Mouse (Mus musculus): ENCODE data around the gene Elmo1. TPM values are rescaled to one million over a fixed set of nuclear protein-coding genes. Genes with fewer than 3 reads are reported as not detected.

The Elmo1 gene
- total and polyA plus RNA-seq, 3 experiments: 5.2 to 7.6 TPM; not detected in 1

DNA sequence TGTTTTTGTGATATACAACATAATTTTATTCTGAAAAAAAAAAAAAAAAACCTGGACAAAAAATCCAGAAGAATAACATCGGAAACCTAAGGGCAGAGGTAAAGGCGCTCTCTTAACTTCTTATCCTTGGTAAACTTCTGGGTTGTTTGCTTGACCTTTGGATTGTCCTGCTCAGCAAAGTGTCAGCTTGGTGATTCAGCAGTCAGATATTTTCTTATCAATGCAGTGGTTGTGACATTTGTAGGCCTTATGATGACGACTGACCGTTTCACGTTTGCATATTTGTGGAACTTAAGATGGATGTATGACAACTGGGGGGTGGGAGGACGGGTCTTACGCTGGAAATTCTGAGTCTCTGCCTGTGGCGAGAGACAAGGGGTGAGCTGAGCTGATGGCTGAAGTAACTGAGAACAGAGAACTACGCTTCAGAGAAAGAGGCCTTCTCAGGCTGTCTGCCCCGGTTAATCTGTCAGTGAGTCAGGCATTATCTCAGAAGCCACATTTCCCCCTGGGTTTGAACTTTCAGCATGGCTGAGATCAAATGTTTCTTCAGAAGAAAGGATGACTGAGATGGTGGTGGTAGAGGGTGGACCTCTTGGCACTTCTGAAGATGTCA is 73.1 kb downstream of the Elmo1 start:
- no peak for DNase-seq (ENCODE audit: low read depth, low spot score)
- Histone ChIP-seq H3K27ac (ENCODE audit: control insufficient read depth, low read depth, low read length) (no peak overlapping the region), H3K4me3 (ENCODE audit: control insufficient read depth in 1 of 2, insufficient read depth in 1 of 2, low read depth in 2 of 2, low read length in 2 of 2) (no peak overlapping the region), H3K27me3 (ENCODE audit: control insufficient read depth in 1 of 2, insufficient read depth in 2 of 2, low read length in 2 of 2) (no peaks in the 10 kb centered on the region), H3K79me2 (ENCODE audit: control insufficient read depth, insufficient read depth, low read length, poor library complexity) (no peaks in the 10 kb centered on the region), H3K9me3 (replicated peaks; ENCODE audit: insufficient read depth, low read length) (no peaks in the 10 kb centered on the region), H3K36me3 (ENCODE audit: control insufficient read depth in 1 of 2, insufficient read depth in 2 of 2, low read length in 2 of 2) (no peaks in the 10 kb centered on the region), H3K9ac (ENCODE audit: control insufficient read depth, low read depth, low read length, poor library complexity, severe bottlenecking) (no peak overlapping the region), H3K4me1 (ENCODE audit: control insufficient read depth in 1 of 2, insufficient read depth in 2 of 2, low read length in 2 of 2) (no peaks in the 10 kb centered on the region)
- TF ChIP-seq MAFK (IDR thresholded peaks at IDR 0.05; ENCODE audit: borderline replicate concordance, low read depth, low read length) (no peak), MEF2A (IDR thresholded peaks at IDR 0.05; ENCODE audit: extremely low read depth, insufficient replicate concordance, low read depth, low read length, poor library complexity, severe bottlenecking) (no peak), ELF1 (IDR thresholded peaks at IDR 0.05; ENCODE audit: low read depth, low read length) (no peak), MXI1 (IDR thresholded peaks at IDR 0.05; ENCODE audit: low read depth, low read length) (no peak), ZMIZ1 (IDR thresholded peaks at IDR 0.05; ENCODE audit: low read depth, low read length) (no peak), ZC3H11A (IDR thresholded peaks at IDR 0.05; ENCODE audit: low read depth, low read length) (no peak), JUND (IDR thresholded peaks at IDR 0.05; ENCODE audit: low read depth, low read length) (no peak)

DNA sequence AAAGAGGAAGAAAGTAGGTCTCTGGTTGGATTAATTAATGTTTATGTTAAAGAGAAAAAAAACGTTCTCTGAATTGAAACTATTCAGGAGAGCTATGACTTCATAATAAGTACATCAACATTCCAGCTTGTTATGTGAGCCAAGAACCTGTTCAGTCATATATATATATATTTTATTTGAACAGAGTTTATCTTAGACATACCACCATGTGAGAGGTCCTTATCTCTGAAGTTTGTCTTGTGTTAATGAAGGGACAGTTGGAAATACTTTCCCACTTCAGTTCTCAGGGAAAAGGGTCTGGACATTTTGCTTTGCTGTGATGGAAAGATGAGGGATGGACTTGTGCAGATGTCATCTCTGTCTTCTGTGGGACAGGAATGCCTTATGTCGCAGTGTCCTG is 74.4 kb downstream of the Elmo1 start:
- Histone ChIP-seq H3K79me2 (ENCODE audit: control insufficient read depth, insufficient read depth, low read length, poor library complexity) (no peaks in the 10 kb centered on the region), H3K27ac (ENCODE audit: control insufficient read depth, low read depth, low read length) (no peak overlapping the region), H3K4me3 (ENCODE audit: control insufficient read depth in 1 of 2, insufficient read depth in 1 of 2, low read depth in 2 of 2, low read length in 2 of 2) (no peak overlapping the region), H3K4me1 (ENCODE audit: control insufficient read depth in 1 of 2, insufficient read depth in 2 of 2, low read length in 2 of 2) (no peaks in the 10 kb centered on the region), H3K27me3 (ENCODE audit: control insufficient read depth in 1 of 2, insufficient read depth in 2 of 2, low read length in 2 of 2) (peaks cover 0 to under 1% of the 10 kb centered on the region in 2 experiments; a peak in 1 of 4 replicates), H3K36me3 (ENCODE audit: control insufficient read depth in 1 of 2, insufficient read depth in 2 of 2, low read length in 2 of 2) (no peaks in the 10 kb centered on the region), H3K9me3 (replicated peaks; ENCODE audit: insufficient read depth, low read length) (no peaks in the 10 kb centered on the region), H3K9ac (ENCODE audit: control insufficient read depth, low read depth, low read length, poor library complexity, severe bottlenecking) (no peak overlapping the region)
- TF ChIP-seq ELF1 (IDR thresholded peaks at IDR 0.05; ENCODE audit: low read depth, low read length) (no peak), ZKSCAN1 (IDR thresholded peaks at IDR 0.05; ENCODE audit: low read depth, low read length) (no peak), E2F4 (IDR thresholded peaks at IDR 0.05; ENCODE audit: borderline replicate concordance, low read depth, low read length) (no peak), CTCF (IDR thresholded peaks at IDR 0.05 in 2 of 3, conservative IDR thresholded peaks at IDR 0.05 in 1 of 3; ENCODE audit: control insufficient read depth in 1 of 3, insufficient read depth in 1 of 3, low read depth in 2 of 3, low read length in 3 of 3, poor library complexity in 1 of 3, severe bottlenecking in 1 of 3) (no peak), MYB (IDR thresholded peaks at IDR 0.05; ENCODE audit: low read depth, low read length) (no peak), HCFC1 (IDR thresholded peaks at IDR 0.05; ENCODE audit: low read depth, low read length) (no peak), MXI1 (IDR thresholded peaks at IDR 0.05; ENCODE audit: low read depth, low read length) (no peak), MAFK (IDR thresholded peaks at IDR 0.05; ENCODE audit: borderline replicate concordance, low read depth, low read length) (no peak), UBTF (IDR thresholded peaks at IDR 0.05; ENCODE audit: borderline replicate concordance, insufficient read depth, low read depth, low read length) (no peak), RAD21 (IDR thresholded peaks at IDR 0.05; ENCODE audit: low read depth, low read length) (no peak), MAX (IDR thresholded peaks at IDR 0.05; ENCODE audit: low read length) (no peak), ZMIZ1 (IDR thresholded peaks at IDR 0.05; ENCODE audit: low read depth, low read length) (no peak), TBP (IDR thresholded peaks at IDR 0.05; ENCODE audit: low read depth, low read length) (no peak), ZC3H11A (IDR thresholded peaks at IDR 0.05; ENCODE audit: low read depth, low read length) (no peak), MEF2A (IDR thresholded peaks at IDR 0.05; ENCODE audit: extremely low read depth, insufficient replicate concordance, low read depth, low read length, poor library complexity, severe bottlenecking) (no peak), POLR2AphosphoS5 (IDR thresholded peaks at IDR 0.05; ENCODE audit: borderline replicate concordance, low read depth, low read length) (no peak)
- DNase-seq (ENCODE audit: low read depth, low spot score): no peak
